Mouse (Mus musculus) frontal cortex, adult 2 months (tissue): ENCODE results near the gene Sorcs2. TPM values are rescaled to one million over a fixed set of nuclear protein-coding genes. Genes with fewer than 3 reads are reported as not detected.
A peak's percentile ranks its signal among the peaks of the same experiment; 100 is the strongest.

ENCODE experiments used
- DNase-seq, 2 experiments: peaks; one replicate each; pipeline ENCODE4 v3.0.0; 2022; ENCODE audit warnings: low spot score in 1 of 2; ENCODE audit errors: extremely low spot score in 1 of 2
- polyA plus RNA-seq: library from polyadenylated mRNA; depleted of rRNA; stranded (reverse); fragments of >200 nt; gene quantifications from 2 replicates; pipeline ENCODE4 v1.2.3, GENCODE M21; 2012

Sorcs2 gene
- polyA plus RNA-seq, 1 experiment, result 30.7 TPM

DNA sequence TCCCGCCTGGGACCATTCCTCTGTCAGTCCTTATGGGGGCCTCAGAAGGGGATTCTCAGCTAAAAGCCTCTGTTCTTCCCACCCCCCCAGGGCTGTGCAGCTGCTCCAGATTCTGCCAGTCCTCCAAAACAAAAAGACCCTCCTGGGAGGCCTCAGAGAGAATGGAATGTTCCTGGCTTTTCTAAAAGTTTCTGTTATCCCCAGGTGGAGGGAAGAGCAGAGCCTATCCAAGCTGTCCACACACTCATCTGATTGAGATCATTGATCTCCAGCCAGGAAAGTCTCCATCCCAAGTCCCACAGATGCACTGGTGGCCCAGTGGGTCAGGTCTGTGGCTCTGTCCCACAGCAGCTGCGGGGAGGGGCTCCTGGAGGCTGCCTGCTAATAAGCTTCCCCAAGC is 205.3 kb downstream of the Sorcs2 start:
- no peak for DNase-seq

DNA sequence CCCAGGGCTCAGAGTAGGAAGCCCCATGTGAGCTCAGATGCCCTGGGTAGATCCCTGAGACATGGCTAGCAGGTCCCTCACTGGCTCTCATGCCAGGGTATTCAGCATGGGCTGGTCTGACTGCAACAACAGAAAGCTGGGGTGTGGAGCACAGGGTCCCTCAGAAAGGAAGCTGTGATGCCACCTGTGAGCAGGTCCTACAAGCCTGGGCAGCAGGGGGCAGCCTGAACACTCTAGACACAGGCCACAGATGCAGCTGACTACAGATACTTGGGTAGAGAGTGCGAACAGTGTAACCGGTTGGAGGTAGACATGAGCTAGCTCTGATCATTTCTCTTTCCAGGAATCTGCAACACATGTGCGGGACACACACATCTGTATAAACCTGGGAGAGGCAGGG is 206.1 kb downstream of the Sorcs2 start:
- no peak for DNase-seq

DNA sequence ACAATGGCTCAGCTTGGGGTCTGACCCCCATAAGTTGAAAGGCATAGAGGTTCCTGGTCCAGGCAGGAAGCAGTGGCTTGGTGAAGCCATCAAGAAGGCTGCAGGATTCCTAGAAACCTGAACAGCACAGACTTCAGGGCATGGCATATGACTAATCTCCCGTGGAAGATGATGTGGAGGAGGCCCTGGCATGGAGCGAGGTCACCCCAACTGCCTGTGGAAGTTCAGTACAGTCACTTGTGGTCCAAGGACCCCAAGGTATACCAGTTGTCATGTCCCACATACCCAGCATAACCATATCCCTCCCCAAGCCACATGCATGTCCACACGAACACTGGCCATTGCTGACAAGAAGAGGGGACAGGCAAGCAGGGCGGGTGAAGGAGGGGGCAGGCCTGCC is 206.7 kb downstream of the Sorcs2 start:
- no peak for DNase-seq

DNA sequence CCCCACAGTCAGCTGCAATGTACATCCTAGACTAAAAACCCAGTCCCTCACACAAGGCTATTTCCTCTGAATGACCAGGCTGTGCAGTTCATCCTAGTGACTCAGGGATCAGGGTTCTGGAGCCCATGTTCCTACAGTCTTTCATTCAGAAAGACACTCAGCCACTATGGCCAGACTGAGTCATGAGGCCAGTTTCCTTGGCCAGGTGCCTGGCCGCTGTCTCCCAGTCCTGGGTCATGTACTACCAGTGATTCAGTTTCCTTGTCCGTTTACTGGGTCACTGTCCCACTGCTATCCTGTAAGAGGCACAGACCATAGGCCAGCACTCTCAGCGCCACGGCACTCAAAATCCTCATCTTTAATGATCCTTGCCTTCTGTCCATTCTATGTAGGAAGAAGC is 209.6 kb downstream of the Sorcs2 start:
- no peak for DNase-seq

DNA sequence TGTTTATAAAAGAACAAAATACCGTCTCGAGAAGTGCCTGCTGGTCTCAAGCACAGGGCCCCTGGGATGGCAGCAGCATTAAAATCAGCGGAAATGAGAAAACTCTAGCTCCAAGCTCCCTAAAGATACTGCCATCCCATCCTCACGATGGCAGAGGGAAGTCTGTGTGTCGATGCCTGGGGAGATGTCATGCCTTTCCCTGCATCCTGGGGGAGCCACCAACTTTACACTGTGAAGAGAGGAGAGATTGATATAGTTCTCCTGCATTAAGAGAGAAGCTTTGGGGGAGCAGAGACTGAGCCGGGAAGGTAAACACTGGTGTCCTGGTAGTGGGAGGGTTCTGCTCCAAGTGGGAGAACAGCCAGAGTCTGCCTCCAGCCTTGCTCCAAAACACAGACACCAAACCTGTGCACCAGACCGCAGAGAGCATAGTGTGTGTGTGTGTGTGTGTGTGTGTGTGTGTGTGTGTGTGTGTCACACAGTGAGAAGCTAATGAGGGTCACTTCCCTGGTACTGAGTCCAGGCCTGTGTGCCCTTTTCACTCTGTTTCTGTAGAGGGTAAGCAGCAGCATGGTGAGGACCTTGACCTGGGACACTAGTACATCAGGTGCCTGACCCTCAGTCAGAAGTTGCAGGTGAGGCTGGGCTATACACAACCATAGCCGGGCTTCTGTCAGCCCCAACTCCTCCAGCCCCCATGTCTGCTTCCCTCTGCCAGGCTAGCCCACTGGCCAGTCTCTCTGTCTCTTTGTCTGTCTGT is 211.5 kb downstream of the Sorcs2 start:
- DNase-seq, result no peak

DNA sequence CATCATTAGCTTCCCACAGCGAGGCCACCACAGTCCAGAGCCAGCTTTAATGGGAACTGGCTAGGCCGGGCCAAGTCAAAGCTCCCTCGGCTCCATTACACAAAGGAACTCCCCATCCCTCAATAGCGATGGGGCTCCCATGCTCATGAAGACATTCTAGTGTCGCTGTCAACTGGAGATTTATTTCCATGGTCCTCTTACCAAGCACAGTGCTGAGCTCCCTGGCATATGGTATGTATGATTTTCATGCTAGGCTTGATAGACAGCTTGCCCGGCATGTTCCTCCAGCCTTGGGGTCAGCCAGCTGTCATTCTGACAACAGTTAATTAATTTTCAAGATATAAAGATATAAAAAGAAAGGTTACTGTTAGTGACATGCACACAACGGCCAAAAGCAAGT is 215.6 kb downstream of the Sorcs2 start:
- DNase-seq, result no peak

DNA sequence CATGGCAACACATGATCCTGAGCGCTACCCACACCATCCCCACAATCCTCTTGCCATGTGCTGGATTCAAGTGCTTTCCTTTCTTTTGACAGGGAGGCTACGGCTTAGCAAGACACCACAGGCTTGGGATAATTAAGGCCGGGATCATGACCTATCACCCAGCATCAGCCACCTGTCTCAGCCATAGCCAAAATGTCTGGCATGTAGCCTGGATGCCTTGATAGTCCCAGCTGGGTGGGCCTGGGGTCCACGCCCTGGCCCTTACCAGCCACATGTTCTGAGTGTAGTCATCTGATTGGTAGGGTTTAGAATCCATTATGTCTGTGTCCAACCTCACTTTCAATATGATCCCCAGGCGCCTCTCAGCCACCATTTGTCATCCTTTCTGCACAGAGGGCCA is 218.2 kb downstream of the Sorcs2 start:
- no peak for DNase-seq

DNA sequence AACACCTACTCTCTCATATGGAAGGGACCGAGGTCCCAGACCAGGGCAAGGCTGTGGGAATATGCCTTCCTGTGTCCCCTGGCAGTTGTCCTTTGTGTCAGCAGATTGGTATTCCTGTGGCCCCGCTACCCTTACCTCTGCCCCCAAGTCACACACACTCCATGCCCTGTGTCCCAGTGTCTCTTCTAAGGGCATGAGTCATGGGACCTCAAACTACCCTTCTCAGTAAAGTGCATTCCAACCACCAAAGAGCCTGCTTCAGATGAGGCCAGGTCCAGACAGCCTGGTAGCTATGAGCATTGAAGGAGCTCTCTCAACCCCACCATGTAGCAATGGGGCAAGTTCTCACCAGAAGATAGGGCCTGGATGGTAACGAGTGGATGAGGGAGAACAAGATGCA is 219.2 kb downstream of the Sorcs2 start:
- DNase-seq, result no peak

DNA sequence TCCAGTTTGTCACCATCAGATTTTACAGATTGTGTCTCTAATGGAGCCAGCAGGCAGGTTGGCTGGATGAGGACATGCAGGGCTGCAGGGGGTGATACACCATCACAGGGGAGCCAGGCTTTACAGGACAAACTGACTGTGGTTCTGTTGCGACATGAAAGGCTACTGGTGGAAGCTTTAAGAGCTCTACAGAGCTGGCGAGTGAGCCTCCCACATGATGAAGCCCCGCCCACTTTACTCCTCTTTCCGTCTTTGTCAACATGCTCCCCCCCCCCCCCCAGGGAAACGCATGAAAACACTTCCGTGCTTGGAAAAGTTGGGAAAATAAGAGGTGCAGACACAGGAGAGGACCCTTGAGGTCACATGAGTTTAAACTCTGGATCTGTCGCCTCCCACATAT is 219.7 kb downstream of the Sorcs2 start:
- DNase-seq, result no peak

DNA sequence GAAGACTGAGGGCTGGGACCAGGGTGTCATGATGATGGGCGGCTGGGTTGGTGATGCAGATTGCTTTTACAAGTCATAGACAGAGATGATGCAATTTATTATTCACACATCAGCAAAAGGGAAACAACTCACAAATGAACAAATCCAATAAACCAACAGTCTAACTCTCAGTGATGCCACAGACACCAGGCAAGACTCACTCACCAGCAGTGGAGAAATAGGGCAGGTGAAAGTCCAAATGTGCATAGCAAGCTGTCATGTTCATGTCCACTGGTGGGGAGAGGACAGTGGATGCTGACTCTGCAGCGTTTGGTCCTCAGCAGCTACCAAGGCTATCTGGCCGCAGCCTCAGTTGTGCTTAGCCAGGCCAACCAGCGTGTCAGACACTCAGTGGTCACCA is 221.1 kb downstream of the Sorcs2 start:
- DNase-seq, result no peak

DNA sequence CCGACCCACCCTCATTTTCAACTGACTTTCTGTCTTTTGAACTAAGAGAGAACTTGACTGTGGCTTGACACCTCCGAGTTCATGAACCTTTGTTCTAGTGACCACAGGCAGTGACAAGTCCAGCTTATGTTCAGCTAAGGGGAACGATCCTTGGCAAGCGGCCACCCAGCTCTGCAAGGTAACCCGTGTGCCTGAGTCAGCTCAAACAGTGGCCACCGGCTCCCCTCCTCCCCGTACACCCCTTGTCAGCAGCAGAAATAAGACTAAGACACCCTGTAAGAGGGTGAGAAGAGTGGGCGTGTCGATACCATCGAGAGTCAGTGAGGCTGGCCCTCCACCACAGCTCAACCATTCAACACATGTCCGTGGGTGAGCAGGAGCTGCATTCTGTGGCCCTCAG is 221.5 kb downstream of the Sorcs2 start:
- DNase-seq, result no peak

DNA sequence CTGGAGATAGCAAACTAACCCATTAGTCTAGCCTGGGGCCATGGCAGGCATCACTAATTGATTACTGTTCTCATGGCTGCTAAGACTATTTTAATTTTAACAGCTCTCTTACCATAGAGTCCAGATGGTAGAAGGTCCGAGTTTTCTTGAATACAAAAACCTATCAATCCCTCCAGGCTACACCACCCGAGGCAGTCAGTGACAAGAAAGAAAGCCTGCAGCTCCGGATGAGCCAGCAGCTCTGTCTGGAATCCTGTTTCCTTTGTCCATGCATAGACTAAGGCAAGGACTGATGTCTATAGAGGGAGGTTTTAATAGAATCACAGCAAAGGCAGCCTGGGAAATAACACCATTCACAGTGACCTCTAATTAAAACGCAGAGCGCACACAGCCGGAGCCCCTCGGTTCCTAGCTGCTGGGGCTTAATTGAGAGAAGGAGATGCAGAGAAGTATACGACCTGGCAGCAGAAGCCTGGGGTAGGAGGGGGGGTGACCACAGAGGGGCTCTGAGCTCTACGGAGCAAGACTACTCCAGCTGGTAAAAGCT is 223.3 kb downstream of the Sorcs2 start:
- DNase-seq, result no peak

DNA sequence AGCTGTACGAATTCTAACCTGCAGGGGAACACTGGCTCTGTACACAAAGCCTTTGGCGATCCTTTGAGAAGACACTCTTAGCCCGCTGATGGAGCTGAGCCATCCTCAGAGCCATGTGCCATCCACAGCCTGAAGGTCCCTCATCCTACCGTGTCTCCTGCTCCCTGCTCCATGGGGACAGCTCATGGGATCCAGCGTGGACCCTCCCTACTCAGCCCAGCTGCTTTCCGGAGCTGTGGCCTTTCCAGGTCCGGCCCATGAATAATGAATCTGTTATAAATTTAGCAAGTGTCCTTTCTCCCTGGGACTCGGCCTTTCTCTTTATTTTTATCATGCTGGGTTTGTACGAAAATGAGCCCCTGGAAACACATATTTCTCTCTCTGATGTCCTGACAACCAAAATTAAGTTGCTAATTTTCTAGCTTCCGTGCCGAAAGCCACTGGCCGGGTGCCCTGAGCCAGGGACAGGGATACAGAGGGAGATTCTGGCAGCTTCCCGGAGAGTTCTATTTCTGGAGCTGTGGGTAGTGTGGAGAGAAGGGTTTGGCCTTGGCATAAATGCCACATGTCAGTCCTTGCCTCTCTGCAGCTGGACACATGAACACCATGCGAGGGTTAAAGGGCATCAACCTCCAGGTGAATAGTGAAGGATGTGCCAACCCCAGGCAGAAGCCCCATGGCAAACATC is 228.8 kb downstream of the Sorcs2 start:
- peak in 1 of 2 experiments; percentile 60 for DNase-seq

DNA sequence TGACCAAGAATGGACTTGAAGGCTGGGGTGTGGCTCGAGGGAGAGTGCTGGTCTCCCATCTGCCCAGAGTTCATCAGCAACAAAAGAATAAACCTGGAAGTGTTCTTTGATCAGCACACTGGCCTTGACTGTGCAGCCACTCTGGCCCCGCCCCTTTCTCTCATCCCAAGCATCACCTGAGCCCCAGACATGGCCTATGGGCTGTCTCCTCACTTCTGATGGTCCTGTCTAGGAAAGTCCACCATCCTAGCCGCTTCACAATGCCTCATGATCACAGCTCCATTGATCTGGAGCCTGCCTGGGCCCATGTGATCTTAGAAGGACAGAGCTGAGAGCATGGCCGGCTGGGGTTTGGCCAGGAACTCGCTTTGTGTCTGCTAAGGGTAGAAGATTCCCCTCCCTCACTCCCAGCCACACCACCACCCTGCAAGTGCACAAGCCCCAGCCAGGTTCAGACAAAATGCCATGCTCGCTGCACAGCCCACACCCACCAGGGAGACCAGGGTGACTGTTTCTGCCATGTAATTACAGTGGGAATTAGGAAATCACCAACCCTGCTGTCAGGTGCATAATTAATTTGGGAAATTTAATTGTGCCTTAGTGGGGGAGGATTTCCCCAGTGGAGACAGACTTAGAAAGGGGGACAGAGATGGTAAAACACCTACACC is 231.5 kb downstream of the Sorcs2 start:
- no peak for DNase-seq

DNA sequence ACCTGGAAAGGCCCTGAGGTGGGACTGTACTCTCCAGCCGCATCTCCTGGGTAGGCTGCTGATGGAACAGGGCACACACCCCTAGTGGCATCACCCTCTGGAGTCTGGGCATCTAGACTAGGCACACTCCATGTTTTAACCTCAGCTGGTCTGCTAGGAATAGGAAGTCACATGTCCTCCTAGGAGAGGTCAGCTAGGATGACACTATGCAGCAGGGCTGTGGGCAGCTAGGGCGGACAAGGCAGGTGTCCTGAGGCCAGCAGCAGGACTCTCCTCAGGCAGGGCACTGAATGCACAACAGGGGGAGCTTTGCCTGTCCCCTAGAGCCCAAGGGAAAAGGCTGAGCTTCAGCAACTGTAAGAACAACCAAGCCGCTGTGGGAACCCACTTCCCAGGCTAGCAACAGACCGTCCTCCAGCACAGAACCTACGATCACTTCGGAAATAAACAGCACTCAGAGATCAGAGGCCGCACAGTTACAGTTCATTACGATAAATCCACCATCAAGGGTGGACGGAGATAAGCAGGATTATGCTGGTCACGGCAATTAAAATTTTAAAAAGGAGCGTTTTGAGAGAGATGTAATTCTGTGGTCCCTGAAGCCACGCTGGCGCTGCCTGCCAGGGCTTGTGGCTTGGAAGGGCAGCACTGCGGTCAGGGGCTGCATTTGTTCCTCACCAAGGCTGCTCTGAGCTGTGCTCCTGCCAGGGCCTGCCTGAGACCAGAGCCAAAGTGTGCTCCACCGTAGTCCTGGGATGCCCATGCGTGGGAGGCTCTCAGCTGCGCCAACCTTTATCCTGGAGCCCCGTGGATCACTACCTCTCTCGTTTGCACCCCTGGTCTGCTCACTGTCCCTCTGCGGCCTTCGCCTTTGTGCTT is 232.3 kb downstream of the Sorcs2 start:
- no peak for DNase-seq

DNA sequence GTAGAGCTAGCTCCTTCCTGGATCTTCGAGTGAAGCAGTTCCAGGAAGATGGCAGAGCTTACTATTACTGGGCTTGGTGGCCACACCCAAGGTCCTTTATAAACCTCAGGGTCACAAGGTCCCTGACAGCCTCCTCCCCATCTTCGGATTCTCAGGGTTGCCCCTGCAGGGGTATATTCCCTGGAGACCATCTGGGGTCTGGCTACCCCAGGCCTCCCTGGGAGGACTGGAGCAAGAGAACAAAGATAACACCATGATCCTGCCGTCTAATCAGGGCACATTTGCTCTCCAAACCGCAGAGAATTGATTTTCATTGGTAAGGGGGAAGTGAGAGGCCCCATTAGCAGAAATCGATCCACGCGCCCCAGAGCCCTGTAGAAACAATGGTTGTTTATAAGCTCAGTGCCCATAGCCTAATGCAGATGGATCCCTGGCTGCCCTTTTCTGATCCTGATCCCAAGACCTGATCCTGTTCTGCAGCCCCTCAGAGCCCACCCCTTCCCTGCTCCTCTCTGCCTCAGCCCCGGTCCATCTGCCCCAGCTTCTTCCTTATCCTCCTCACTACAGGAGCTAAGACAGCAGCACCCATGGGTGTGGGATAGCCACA is 243.0 kb downstream of the Sorcs2 start:
- no peak for DNase-seq

DNA sequence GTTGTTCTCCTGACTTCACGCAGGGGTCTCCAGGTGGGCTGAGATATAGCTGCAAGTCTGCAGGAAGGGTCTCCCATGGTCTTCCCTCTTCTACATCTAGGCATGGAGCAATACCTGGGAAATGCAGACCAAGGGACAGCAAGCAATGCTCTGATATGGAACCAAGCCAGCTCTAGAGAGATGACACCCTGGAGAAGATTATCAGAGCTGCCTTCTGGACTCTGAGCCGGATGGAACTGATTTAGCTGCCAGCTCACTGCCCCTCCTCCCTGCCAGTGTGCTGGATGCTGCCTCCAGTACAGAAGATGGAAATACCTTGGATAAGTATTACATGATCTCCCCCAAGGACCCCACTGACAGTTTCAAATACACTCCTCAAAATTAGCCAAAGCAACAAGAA is 244.7 kb downstream of the Sorcs2 start:
- no peak for DNase-seq

DNA sequence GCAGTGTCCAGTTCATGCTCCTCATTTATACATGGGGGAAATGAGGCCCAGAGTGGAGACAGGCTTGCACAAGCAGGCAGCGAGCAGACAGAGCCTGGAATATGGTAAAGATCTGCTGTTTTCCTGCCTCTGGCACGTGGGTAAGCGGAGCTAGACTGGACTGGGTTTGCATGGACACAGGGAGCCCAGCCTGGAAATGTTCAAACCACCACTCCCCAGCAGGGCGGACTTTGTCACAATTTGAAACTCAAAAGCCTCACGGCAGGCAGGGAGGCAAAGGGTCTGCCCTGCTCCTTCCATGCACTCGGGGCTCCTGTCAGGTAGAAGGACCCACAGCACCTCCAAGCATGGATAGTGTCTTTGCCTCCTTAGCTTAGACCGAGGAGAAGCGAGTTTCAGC is 246.9 kb downstream of the Sorcs2 start:
- no peak for DNase-seq

DNA sequence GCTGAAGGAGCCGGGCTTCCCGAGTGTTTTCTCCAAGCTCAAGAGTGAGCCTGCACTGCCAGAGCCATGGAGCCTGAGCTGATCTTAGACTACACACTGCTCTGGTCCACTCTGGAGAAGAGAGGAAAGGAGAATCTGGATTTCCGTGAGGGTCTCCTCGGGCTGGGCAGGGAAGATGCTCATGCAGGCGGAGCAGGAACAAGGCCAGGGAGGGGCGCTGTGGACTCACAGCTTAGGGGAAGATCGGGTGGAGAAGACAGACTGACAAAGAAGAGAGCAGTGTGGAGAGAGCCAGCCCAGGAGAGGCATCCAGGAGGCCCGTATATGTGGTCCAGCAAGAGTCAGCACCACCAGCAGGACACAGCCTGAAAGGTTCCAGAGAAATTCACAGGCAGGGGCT is 248.8 kb downstream of the Sorcs2 start:
- no peak for DNase-seq

DNA sequence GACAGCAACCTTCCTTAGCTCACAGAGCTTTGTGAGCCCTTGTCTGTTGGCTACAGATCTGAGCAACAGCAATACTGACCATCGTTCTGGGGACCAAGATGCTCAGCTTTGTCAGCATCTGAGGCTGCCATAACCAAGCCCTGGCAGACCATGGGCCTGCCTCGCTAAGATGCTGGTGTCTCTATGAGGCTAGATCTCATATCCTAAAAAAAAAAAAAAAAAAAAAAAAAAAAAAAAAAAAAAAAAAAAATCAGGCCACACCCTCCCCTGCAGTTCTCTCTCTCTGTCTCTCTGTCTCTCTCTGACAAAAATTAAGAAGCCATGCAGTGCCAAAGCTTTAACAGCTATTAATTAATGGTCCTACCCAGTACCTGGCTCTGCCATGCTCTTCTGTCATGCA is 251.3 kb downstream of the Sorcs2 start:
- no peak for DNase-seq
